Mouse (Mus musculus) ES-Bruce4 (cell line): Measurements from ENCODE around the gene Tada1.

ENCODE experiments used
- CTCF ChIP-seq: IDR thresholded peaks from one replicate; pipeline ENCODE4 v1.8.1; 2011; ENCODE audit warnings: low read depth, low read length
- EP300 ChIP-seq: IDR thresholded peaks from 2 replicates; pipeline ENCODE4 v1.6.1; 2011; ENCODE audit warnings: low read depth, low read length; ENCODE audit not compliant: insufficient read depth
- POLR2A ChIP-seq: IDR thresholded peaks from one replicate; pipeline ENCODE4 v1.8.1; 2011; ENCODE audit warnings: low read length; ENCODE audit not compliant: insufficient read depth

- no peak for TF ChIP-seq POLR2A
- TF ChIP-seq CTCF: no peak
- TF ChIP-seq EP300: no peak
Observed at GRCm38 (mm10) chr1:166395661-166396060, 16.8 kb downstream of the Tada1 start.
